Comparison of ENCODE assay signal across 8 mouse cellular contexts in the genomic region with DNA sequence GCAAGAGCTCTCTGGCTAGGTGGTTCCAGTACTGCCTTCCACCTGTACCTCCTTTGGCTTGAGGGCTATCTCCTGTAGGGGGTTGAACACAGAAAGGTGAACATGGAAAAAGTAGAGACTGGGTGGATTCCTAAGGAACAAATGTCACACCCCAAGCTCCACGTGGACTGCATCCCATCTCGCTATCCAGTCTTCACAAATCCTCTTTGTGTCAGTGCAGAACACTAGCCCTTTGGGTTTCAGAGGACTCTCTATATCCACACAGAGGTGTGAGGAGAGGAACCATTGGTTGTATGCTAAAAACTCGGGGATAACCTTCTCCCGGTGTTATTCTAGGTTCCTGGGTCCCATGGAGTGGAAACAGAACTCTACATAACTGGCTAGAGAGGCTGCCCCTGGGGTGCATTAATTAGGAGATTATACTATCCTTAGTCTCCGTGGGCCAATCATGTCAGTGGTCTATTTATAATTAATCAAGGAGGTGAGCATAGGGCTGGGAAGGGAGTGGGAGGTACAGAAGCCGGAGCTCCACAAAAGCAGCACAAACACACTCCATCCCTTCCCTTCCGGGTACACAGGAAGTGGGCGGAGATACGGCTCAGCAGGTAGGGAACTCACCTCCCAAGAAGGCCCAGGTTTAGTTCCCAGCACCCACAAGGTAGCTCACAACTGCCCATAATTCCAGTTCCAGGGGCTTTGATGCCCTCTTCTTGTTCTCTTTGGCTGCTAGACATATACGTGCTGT. TPM values are rescaled to one million over a fixed set of nuclear protein-coding genes. Genes with fewer than 3 reads are reported as not detected.
DNase-seq lines count a peak whose midpoint lies in the region; ATAC-seq and TF ChIP-seq lines count a peak whose summit lies in the region.

No protein-coding gene starts in this region.

- peak overlapping the region; percentile 38 for H3K4me2 ChIP-seq in embryonic facial prominence, embryonic 11.5 days (ENCODE audit: low read depth, low read length)
- peak overlapping the region; percentile 41 for H3K4me2 ChIP-seq in intestine, embryonic 14.5 days (ENCODE audit: low read length)
- H3K4me2 ChIP-seq in neural tube, embryonic 12.5 days (replicated peaks): peak overlapping the region; percentile 59

- no peak for TF ChIP-seq CTCF in layer of hippocampus, adult 2 months (conservative IDR thresholded peaks at IDR 0.05)

- H3K9me3 ChIP-seq in embryonic facial prominence, embryonic 11.5 days (replicated peaks; ENCODE audit: control insufficient read depth, low read length): no peaks in the 10 kb centered on the region
- H3K9me3 ChIP-seq in intestine, embryonic 14.5 days (ENCODE audit: control insufficient read depth, low read length): no peaks in the 10 kb centered on the region
- no peaks in the 10 kb centered on the region for H3K9me3 ChIP-seq in neural tube, embryonic 12.5 days

- H3K9ac ChIP-seq in embryonic facial prominence, embryonic 11.5 days (replicated peaks; ENCODE audit: low read length): peak overlapping the region; percentile 15; the same call in 1 of the 2 replicates
- no peak overlapping the region for H3K9ac ChIP-seq in intestine, embryonic 14.5 days (ENCODE audit: low read length)
- H3K9ac ChIP-seq in neural tube, embryonic 12.5 days: no peak overlapping the region

- H3K27ac ChIP-seq in layer of hippocampus, adult 2 months: peak overlapping the region; percentile 100
- peak overlapping the region; percentile 78 for H3K27ac ChIP-seq in embryonic facial prominence, embryonic 11.5 days (replicated peaks; ENCODE audit: low read depth, low read length)
- peak overlapping the region; percentile 77 for H3K27ac ChIP-seq in intestine, embryonic 14.5 days (ENCODE audit: low read depth)
- peak overlapping the region; percentile 91 for H3K27ac ChIP-seq in neural tube, embryonic 12.5 days

- H3K36me3 ChIP-seq in embryonic facial prominence, embryonic 11.5 days (replicated peaks; ENCODE audit: control insufficient read depth, insufficient read depth, low read depth, low read length): no peaks in the 10 kb centered on the region
- H3K36me3 ChIP-seq in intestine, embryonic 14.5 days (ENCODE audit: control insufficient read depth, insufficient read depth, low read length): no peaks in the 10 kb centered on the region
- H3K36me3 ChIP-seq in neural tube, embryonic 12.5 days: no peaks in the 10 kb centered on the region

- peaks cover 3% of the 10 kb centered on the region for H3K4me1 ChIP-seq in embryonic facial prominence, embryonic 11.5 days (ENCODE audit: control insufficient read depth, insufficient read depth, low read length)
- H3K4me1 ChIP-seq in intestine, embryonic 14.5 days (replicated peaks; ENCODE audit: control insufficient read depth, insufficient read depth, low read length): peaks cover 25% of the 10 kb centered on the region
- H3K4me1 ChIP-seq in neural tube, embryonic 12.5 days: peaks cover 22% of the 10 kb centered on the region

- H3K4me3 ChIP-seq in layer of hippocampus, adult 2 months: peak overlapping the region; percentile 54
- H3K4me3 ChIP-seq in embryonic facial prominence, embryonic 11.5 days (ENCODE audit: low read depth, low read length): no peak overlapping the region
- H3K4me3 ChIP-seq in intestine, embryonic 14.5 days (ENCODE audit: low read depth, low read length): no peak overlapping the region
- H3K4me3 ChIP-seq in neural tube, embryonic 12.5 days: no peak overlapping the region

- H3K27me3 ChIP-seq in embryonic facial prominence, embryonic 11.5 days (ENCODE audit: control insufficient read depth, insufficient read depth, low read length): no peaks in the 10 kb centered on the region
- no peaks in the 10 kb centered on the region for H3K27me3 ChIP-seq in intestine, embryonic 14.5 days (replicated peaks; ENCODE audit: control insufficient read depth, insufficient read depth, low read length)
- no peaks in the 10 kb centered on the region for H3K27me3 ChIP-seq in neural tube, embryonic 12.5 days (replicated peaks)

- ATAC-seq in embryonic facial prominence, embryonic 11.5 days (replicated peaks; ENCODE audit: insufficient number of reproducible peaks, low FRiP score, low TSS enrichment, low read depth): no peak
- peak; percentile 22; the same call in 1 of the 2 replicates for ATAC-seq in intestine, embryonic 14.5 days (replicated peaks; ENCODE audit: low FRiP score, low TSS enrichment, low read depth)
- ATAC-seq in neural tube, embryonic 12.5 days (ENCODE audit: low FRiP score, low read depth): no peak
- no peak for ATAC-seq in megakaryocyte progenitor cell, adult 5-6 weeks (replicated peaks; ENCODE audit: poor library complexity)

- 60% methylated on average over 10 of the region's 10 CpGs for WGBS in embryonic facial prominence, embryonic 11.5 days
- 55% methylated on average over 10 of the region's 10 CpGs for WGBS in intestine, embryonic 14.5 days
- 56% methylated on average over 10 of the region's 10 CpGs for WGBS in neural tube, embryonic 12.5 days

- DNase-seq in layer of hippocampus, adult 2 months (ENCODE audit: low spot score in 2 of 2): no peak
- no peak for DNase-seq in layer of hippocampus, adult 9-11 months
- DNase-seq in embryonic facial prominence, embryonic 11.5 days (ENCODE audit: low spot score): no peak
- DNase-seq in intestine, embryonic 14.5 days (ENCODE audit: low spot score): no peak
- no peak for DNase-seq in layer of hippocampus, adult 18-20 months (ENCODE audit: low spot score in 2 of 2)
- DNase-seq in right cerebral cortex, adult 18-20 months: no peak

RNA-seq across cellular contexts. Expression of gene Chd4, which starts 5.3 kb away (rescaled TPM):
- total RNA-seq in layer of hippocampus, adult 2 months (2021): 100 to 1,000 TPM; 176 to 185 TPM
- 93.2 and 94.5 TPM in 2 replicates for polyA plus RNA-seq in embryonic facial prominence, embryonic 11.5 days (2014; fragmentation: Nextera tagmentation; extraction: Ambion mirVana)
- 74.2 and 74.8 TPM in 2 replicates for polyA plus RNA-seq in intestine, embryonic 14.5 days (2014; fragmentation: Nextera tagmentation; extraction: Ambion mirVana)
- 115 and 121 TPM in 2 replicates for polyA plus RNA-seq in neural tube, embryonic 12.5 days (2016; fragmentation: Nextera tagmentation; extraction: Ambion mirVana)
- total RNA-seq in layer of hippocampus, adult 18-20 months (2021): 100 to 1,000 TPM; 153 to 176 TPM
- total RNA-seq in megakaryocyte progenitor cell, adult 5-6 weeks (2015): 85.7 and 91.6 TPM in 2 replicates
- 299 and 375 TPM in 2 replicates for total RNA-seq in megakaryocyte progenitor cell, adult 5-6 weeks (2017)

RNA-seq across cellular contexts. Expression of gene Lpar5, which starts 22.8 kb away (rescaled TPM):
- total RNA-seq in layer of hippocampus, adult 2 months (2021): 1 to 10 TPM in 1 of 2 experiments, under 1 TPM in 1; 0.61 to 1.1 TPM
- polyA plus RNA-seq in embryonic facial prominence, embryonic 11.5 days (2014; fragmentation: Nextera tagmentation; extraction: Ambion mirVana): 0.25 and 0.49 TPM in 2 replicates
- polyA plus RNA-seq in intestine, embryonic 14.5 days (2014; fragmentation: Nextera tagmentation; extraction: Ambion mirVana): 2.3 and 3.0 TPM in 2 replicates
- 0.32 and 0.54 TPM in 2 replicates for polyA plus RNA-seq in neural tube, embryonic 12.5 days (2016; fragmentation: Nextera tagmentation; extraction: Ambion mirVana)
- total RNA-seq in layer of hippocampus, adult 18-20 months (2021): under 1 TPM; 0.56 to 0.87 TPM
- 6.7 and 10.6 TPM in 2 replicates for total RNA-seq in megakaryocyte progenitor cell, adult 5-6 weeks (2015)
- total RNA-seq in megakaryocyte progenitor cell, adult 5-6 weeks (2017): 3.5 and 6.7 TPM in 2 replicates

RNA-seq across cellular contexts. Expression of gene Acrbp, which starts 41.0 kb away (rescaled TPM):
- total RNA-seq in layer of hippocampus, adult 2 months (2021): 10 to 100 TPM; 15.9 to 19.2 TPM
- 10.0 and 12.5 TPM in 2 replicates for polyA plus RNA-seq in embryonic facial prominence, embryonic 11.5 days (2014; fragmentation: Nextera tagmentation; extraction: Ambion mirVana)
- 11.4 and 13.4 TPM in 2 replicates for polyA plus RNA-seq in intestine, embryonic 14.5 days (2014; fragmentation: Nextera tagmentation; extraction: Ambion mirVana)
- 15.1 and 15.3 TPM in 2 replicates for polyA plus RNA-seq in neural tube, embryonic 12.5 days (2016; fragmentation: Nextera tagmentation; extraction: Ambion mirVana)
- 10 to 100 TPM; 15.7 to 17.7 TPM for total RNA-seq in layer of hippocampus, adult 18-20 months (2021)
- total RNA-seq in megakaryocyte progenitor cell, adult 5-6 weeks (2015): 8.1 and 9.5 TPM in 2 replicates
- 3.6 and 5.8 TPM in 2 replicates for total RNA-seq in megakaryocyte progenitor cell, adult 5-6 weeks (2017)

RNA-seq across cellular contexts. Expression of gene Nop2, which starts 41.2 kb away (rescaled TPM):
- total RNA-seq in layer of hippocampus, adult 2 months (2021): 10 to 100 TPM; 30.8 to 31.7 TPM
- polyA plus RNA-seq in embryonic facial prominence, embryonic 11.5 days (2014; fragmentation: Nextera tagmentation; extraction: Ambion mirVana): 66.3 and 69.8 TPM in 2 replicates
- polyA plus RNA-seq in intestine, embryonic 14.5 days (2014; fragmentation: Nextera tagmentation; extraction: Ambion mirVana): 72.1 and 75.2 TPM in 2 replicates
- 53.9 and 56.3 TPM in 2 replicates for polyA plus RNA-seq in neural tube, embryonic 12.5 days (2016; fragmentation: Nextera tagmentation; extraction: Ambion mirVana)
- 10 to 100 TPM; 31.3 to 32.4 TPM for total RNA-seq in layer of hippocampus, adult 18-20 months (2021)
- total RNA-seq in megakaryocyte progenitor cell, adult 5-6 weeks (2015): 42.8 and 43.7 TPM in 2 replicates
- 82.3 and 83.8 TPM in 2 replicates for total RNA-seq in megakaryocyte progenitor cell, adult 5-6 weeks (2017)

RNA-seq across cellular contexts. Expression of gene Ing4, which starts 51.0 kb away (rescaled TPM):
- total RNA-seq in layer of hippocampus, adult 2 months (2021): 10 to 100 TPM; 60.1 to 63.2 TPM
- polyA plus RNA-seq in embryonic facial prominence, embryonic 11.5 days (2014; fragmentation: Nextera tagmentation; extraction: Ambion mirVana): 141 and 145 TPM in 2 replicates
- polyA plus RNA-seq in intestine, embryonic 14.5 days (2014; fragmentation: Nextera tagmentation; extraction: Ambion mirVana): 94.4 and 108 TPM in 2 replicates
- polyA plus RNA-seq in neural tube, embryonic 12.5 days (2016; fragmentation: Nextera tagmentation; extraction: Ambion mirVana): 151 and 156 TPM in 2 replicates
- total RNA-seq in layer of hippocampus, adult 18-20 months (2021): 10 to 100 TPM; 54.1 to 54.6 TPM
- 22.8 and 25.2 TPM in 2 replicates for total RNA-seq in megakaryocyte progenitor cell, adult 5-6 weeks (2015)
- total RNA-seq in megakaryocyte progenitor cell, adult 5-6 weeks (2017): 44.4 and 49.8 TPM in 2 replicates
